Mouse (Mus musculus) C2C12 (cell line): Measurements from ENCODE around the gene Gm17374. TPM values are rescaled to one million over a fixed set of nuclear protein-coding genes. Genes with fewer than 3 reads are reported as not detected.

Experiments used
- H3K27me3 ChIP-seq: one replicate; pipeline ENCODE4 v1.6.1; 2011; ENCODE audit not compliant: control insufficient read depth, insufficient read depth, insufficient read length
- H3K36me3 ChIP-seq: one replicate; pipeline ENCODE4 v1.6.1; 2011; ENCODE audit not compliant: control insufficient read depth, insufficient read depth
- H3K4me3 ChIP-seq: one replicate; pipeline ENCODE4 v1.5.1; 2011; ENCODE audit warnings: mild to moderate bottlenecking, control low read depth; ENCODE audit not compliant: poor library complexity, insufficient read depth, severe bottlenecking
- H3K79me2 ChIP-seq: one replicate; pipeline ENCODE4 v1.6.1; 2011; ENCODE audit not compliant: control insufficient read depth, insufficient read depth
- H3K79me3 ChIP-seq: one replicate; pipeline ENCODE4 v1.6.1; 2011; ENCODE audit warnings: low read depth, control low read depth
- H3ac ChIP-seq: one replicate; pipeline ENCODE3; 2011; ENCODE audit warnings: low read depth; ENCODE audit not compliant: control insufficient read depth, insufficient read length
- CEBPB ChIP-seq: IDR thresholded peaks from one replicate; pipeline ENCODE4 v1.6.1; 2011; ENCODE audit warnings: low read depth, mild to moderate bottlenecking, control low read depth, moderate library complexity
- CTCF ChIP-seq: IDR thresholded peaks from one replicate; pipeline ENCODE4 v1.5.1; 2011; ENCODE audit not compliant: control insufficient read depth, insufficient read depth, insufficient read length
- FOSL1 ChIP-seq: IDR thresholded peaks from one replicate; pipeline ENCODE4 v1.8.0; 2011; ENCODE audit warnings: mild to moderate bottlenecking, low read length; ENCODE audit not compliant: poor library complexity, insufficient read depth, severe bottlenecking
- MAX ChIP-seq: IDR thresholded peaks from one replicate; pipeline ENCODE4 v1.6.1; 2011; ENCODE audit warnings: mild to moderate bottlenecking, control low read depth
- MYOD1 ChIP-seq: IDR thresholded peaks from one replicate; pipeline ENCODE4 v1.6.1; 2011; ENCODE audit warnings: low read depth; ENCODE audit not compliant: control insufficient read depth, insufficient read length
- MYOG ChIP-seq: IDR thresholded peaks from one replicate; pipeline ENCODE4 v1.6.1; 2011; ENCODE audit not compliant: control insufficient read depth, insufficient read length; ENCODE audit errors: extremely low read depth
- USF1 ChIP-seq: IDR thresholded peaks from one replicate; pipeline ENCODE4 v1.6.1; 2011; ENCODE audit warnings: low read depth, mild to moderate bottlenecking, control low read depth, moderate library complexity
- polyA plus RNA-seq: library from polyadenylated mRNA; unstranded; fragments of >200 nt; fragmentation: generic; extraction: Trizol; gene quantifications from one replicate; pipeline ENCODE4 v1.2.1, GENCODE M21; 2012; ENCODE audit warnings: missing spikeins

The Gm17374 gene
- polyA plus RNA-seq, 1 experiment: not detected

DNA sequence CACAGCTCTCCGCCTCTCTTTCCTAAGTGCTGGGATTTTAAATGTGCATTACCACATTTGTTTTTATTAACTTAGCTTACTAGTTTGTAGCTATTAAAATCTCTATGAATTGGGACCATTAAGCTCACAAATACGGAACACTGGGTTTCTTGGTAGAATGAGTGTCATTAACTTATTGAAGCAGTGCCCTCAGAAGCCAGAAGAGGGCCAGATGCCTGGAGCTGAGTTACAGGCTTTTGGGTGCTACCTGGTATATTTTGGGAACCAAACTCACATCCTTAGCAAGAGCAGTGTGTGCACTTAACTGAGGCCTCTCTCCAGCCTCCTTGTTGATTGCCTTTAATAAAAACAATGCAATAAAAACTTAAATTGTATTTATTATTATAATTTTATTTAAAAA is 48.9 kb downstream of the Gm17374 start:
- no peak overlapping the region for H3ac ChIP-seq
- H3K27me3 ChIP-seq: no peaks in the 10 kb centered on the region
- H3K36me3 ChIP-seq: peaks cover 49% of the 10 kb centered on the region
- H3K79me3 ChIP-seq: no peaks in the 10 kb centered on the region
- no peaks in the 10 kb centered on the region for H3K79me2 ChIP-seq
- TF ChIP-seq FOSL1 (no peak), CTCF (no peak), MYOG (no peak), MAX (no peak), CEBPB (no peak), MYOD1 (no peak), USF1 (no peak)
- no peak overlapping the region for H3K4me3 ChIP-seq

DNA sequence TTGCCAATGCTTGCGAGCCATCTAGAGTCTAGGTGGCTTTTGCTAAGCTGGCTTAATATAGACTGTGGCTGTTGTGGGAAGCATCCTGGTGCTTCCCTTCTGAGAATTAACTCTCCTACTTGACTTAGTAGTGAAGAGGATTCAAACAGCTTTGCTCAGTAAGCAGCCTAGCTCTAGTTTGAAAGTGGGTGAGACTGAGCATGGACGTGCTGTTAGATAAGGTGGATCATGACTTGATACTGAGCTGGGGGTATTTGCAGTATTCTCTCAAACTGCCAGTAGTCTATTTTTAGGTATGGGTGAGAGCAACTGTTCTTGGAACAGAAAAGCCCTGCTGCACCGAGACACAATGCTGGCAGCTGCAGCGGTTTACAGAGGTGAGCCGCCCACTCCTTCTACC is 50.7 kb downstream of the Gm17374 start:
- no peak for TF ChIP-seq CEBPB
- TF ChIP-seq MYOD1: no peak
- no peak for TF ChIP-seq FOSL1
- no peak for TF ChIP-seq CTCF
- TF ChIP-seq USF1: no peak
- TF ChIP-seq MAX: no peak
- TF ChIP-seq MYOG: no peak
- Histone ChIP-seq H3K79me3 (no peaks in the 10 kb centered on the region), H3K79me2 (no peaks in the 10 kb centered on the region), H3ac (no peak overlapping the region), H3K36me3 (peaks cover 44% of the 10 kb centered on the region), H3K4me3 (no peak overlapping the region), H3K27me3 (no peaks in the 10 kb centered on the region)

Other genes starting within 250 kb of the Gm17374 start
- 5.5 TPM for gene Tasp1, start 85.2 kb upstream of the Gm17374 start, polyA plus RNA-seq
- gene Esf1, start 18.5 kb downstream of the Gm17374 start, polyA plus RNA-seq: 5.0 TPM
- 18.9 TPM for gene Ndufaf5, start 18.6 kb downstream of the Gm17374 start, polyA plus RNA-seq
- not detected for gene Sel1l2, start 237.7 kb downstream of the Gm17374 start, polyA plus RNA-seq
- 0.95 TPM for gene Macrod2, start 243.3 kb downstream of the Gm17374 start, polyA plus RNA-seq